Mouse (Mus musculus) cerebellum, adult 11-12 months (tissue): ENCODE results near the gene Ankrd65.

Source experiments
- DNase-seq: peaks from one replicate; pipeline ENCODE4 v3.0.0; 2022

The Ankrd65 gene

GRCm38 (mm10) chr4:155817533-155817932 is 27.3 kb downstream of the Ankrd65 start:
- DNase-seq, result no peak

DNA sequence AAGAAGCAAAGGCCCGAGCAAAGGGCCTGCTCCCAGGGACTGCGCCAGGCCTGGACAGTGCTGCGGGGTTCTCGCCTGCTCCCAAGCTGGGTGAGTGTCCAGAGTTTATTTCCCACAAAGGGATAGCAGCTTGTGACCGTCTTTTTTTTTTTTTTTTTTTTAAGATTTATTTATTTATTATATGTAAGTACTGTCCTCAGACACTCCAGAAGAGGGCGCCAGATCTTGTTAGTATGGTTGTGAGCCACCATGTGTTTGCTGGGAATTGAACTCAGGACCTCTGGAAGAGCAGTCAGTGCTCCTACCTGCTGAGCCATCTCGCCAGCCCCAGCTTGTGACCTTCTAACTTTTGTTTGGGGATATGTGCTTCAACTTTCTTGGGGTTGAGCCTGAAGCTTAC is 30.8 kb downstream of the Ankrd65 start:
- DNase-seq, result no peak

DNA sequence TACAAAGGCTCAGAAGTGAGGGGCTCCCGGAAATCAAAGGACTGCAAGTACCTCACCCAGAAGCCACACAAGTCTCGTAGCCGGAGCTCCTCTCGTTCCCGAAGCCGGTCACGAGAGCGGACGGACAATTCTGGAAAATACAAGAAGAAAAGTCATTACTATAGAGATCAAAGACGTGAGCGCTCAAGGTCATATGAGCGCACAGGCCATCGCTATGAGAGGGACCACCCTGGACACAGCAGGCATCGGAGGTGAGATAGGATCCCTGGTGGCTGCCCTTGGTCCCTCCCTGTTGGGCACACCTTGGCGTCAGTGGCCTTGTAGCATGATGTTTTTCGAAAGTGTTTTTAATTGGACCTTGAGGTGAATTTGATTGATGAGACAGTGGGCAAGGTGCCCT is 33.2 kb downstream of the Ankrd65 start:
- DNase-seq, result no peak

GRCm38 (mm10) chr4:155829866-155830265 is 39.6 kb downstream of the Ankrd65 start:
- peak; percentile 35 for DNase-seq

GRCm38 (mm10) chr4:155830596-155830995 is 40.4 kb downstream of the Ankrd65 start:
- DNase-seq, result peak; percentile 23

GRCm38 (mm10) chr4:155831205-155831766 is 41.0 kb downstream of the Ankrd65 start, which contains the start of gene Aurkaip1:
Gene Aurkaip1, plus strand, starts transcription at chr4:155831272.
- peak; percentile 94 for DNase-seq

DNA sequence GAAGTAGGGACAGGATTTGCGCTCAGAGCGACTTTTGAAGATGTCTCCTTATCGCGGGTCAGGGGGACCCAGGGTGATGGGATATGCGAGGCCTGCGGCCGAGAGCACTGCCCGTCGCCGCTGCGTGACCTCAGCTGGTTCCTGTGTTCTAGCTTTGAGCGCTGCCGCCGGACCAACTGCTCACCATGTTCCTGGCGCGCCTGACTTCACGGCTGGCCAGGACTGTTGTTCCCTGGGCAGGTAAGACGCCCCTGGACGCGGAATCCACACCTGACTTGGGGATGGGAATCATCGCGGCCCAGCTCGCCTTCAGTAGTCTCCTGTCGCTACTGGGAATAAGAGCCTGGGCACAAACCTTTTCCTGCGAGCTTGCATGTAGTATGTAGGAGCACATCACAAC is 41.6 kb downstream of the Ankrd65 start:
- DNase-seq, result no peak

DNA sequence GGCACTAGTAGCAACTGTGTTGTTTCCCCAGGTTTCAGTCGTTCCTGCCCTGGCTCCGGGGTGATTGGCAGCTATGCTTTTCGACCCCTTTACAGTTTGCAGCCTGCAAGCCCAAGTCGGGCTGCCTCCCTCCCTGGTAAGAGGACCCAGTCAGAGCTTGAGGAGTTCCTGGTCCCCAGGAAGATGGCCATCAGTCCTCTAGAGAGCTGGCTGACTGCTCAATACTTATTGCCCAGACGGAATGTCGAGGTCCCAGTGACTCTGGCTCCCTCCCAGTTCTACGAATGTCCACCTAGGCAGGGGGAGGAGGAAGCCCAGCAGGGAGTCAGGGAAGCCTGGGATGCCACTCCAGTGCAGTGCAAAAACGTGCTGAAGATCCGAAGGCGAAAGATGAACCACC is 42.1 kb downstream of the Ankrd65 start:
- peak; percentile 62 for DNase-seq

- peak; percentile 32 for DNase-seq
Measured at GRCm38 (mm10) chr4:155833234-155833633, 43.0 kb downstream of the Ankrd65 start.

- DNase-seq, result peak; percentile 62
Measured at GRCm38 (mm10) chr4:155833836-155834235, 43.6 kb downstream of the Ankrd65 start.

GRCm38 (mm10) chr4:155837404-155838010 is 47.3 kb downstream of the Ankrd65 start:
- DNase-seq, result peak; percentile 22

GRCm38 (mm10) chr4:155838187-155839153 is 48.2 kb downstream of the Ankrd65 start:
- DNase-seq, result no peak

DNA sequence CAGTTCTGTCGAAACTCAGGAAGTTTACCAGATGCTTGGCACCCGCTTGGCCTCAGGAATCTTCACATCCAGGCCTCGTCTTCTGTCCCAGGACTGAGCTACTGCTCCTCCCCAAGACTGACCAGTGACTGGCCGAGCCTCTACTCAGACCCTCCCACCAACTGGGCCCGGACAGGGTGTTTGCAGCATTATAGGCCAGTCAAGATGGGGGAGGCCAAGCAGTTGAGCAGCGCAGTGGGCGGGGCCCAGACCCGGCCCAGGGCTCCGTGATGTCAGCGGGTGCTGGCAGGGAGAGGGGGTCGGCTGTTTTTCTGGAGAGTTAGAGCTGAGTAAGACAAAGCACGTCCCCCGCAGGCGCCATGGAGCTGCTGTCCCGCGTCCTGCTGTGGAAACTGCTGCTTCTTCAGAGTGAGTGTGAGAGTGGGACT is 49.3 kb downstream of the Ankrd65 start, which contains the start of gene Mxra8:
Gene Mxra8 (plus strand): TSS at position 198 of the 428 bp plus-strand sequence.
- peak; percentile 60 for DNase-seq

- peak; percentile 51 for DNase-seq
Measured at GRCm38 (mm10) chr4:155840076-155841002, 50.1 kb downstream of the Ankrd65 start.

- peak; percentile 49 for DNase-seq
Measured at GRCm38 (mm10) chr4:155841003-155841454, 50.8 kb downstream of the Ankrd65 start.

GRCm38 (mm10) chr4:155841651-155842270 is 51.5 kb downstream of the Ankrd65 start:
- peak; percentile 67 for DNase-seq

GRCm38 (mm10) chr4:155843231-155843630 is 53.0 kb downstream of the Ankrd65 start:
- DNase-seq, result peak; percentile 14

DNA sequence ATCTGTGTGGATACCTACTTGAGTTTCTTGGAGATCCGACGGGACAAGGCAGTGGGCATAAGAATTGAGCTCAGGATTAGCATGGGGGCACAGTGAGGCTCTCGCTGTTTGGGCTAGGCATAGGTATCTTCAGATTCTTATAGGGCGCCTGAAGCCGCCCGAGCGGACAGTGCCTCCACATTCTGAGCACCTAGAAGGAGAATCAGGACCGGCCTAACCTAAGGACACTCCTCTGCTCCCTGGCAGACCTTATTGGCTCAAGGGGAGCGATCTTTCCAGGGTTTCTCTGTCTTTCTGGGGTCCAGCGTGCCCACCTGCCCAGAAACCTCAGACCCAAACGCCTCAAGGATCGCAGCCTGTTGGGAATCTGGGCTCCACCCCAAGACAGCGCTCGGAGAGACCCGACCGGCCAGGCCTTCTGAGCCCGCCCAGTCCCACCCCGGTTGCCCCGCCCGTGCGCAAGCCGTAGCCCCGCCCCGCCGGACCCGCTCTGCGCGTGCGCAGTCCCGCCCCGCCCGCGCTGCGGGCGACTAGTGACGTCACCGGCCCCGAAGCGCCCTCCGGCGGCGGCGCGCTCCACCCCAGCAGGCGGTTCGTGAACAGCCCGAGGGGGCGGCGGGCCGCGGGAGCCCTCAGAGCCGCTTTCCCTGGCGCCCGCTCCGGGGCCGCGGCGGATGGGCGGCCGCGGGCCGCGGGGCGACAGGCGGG is 56.8 kb downstream of the Ankrd65 start, which contains the start of gene Dvl1:
Gene Dvl1 (plus strand): TSS at position 532 of the 708 bp plus-strand sequence.
- peak; percentile 90 for DNase-seq

DNA sequence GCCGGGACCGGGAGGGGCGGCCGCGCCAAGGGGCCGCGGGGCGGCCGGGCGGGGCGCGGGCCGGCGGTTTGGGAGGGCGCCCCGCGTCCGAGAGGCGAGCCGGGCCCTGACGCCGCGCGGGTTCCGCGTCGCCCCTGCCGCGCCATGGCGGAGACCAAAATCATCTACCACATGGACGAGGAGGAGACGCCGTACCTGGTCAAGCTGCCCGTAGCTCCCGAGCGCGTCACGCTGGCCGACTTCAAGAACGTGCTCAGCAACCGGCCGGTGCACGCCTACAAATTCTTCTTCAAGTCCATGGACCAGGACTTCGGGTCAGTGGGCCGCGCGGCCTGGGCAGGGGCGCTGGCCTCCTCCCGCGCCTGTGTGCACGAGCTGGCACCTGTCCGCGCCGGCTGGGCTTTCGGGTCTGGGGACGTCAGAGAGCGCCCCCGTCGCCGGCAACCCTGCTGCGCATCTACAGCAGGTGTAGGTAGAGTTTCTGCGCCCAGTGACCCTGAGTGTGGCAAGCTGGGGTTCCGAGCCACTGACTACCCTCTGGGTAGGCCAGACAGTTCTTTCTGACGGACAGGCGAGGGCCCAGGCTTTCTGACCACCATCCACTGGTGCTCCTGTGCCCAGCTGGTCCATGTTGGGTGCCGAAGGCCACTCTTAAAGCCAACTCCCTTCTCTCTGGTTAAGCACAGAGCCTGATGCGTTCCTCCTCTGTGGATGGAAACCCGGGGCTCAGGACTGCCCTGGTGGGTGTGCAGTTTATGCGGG is 57.5 kb downstream of the Ankrd65 start:
- DNase-seq, result peak; percentile 75
